Mouse (Mus musculus): ENCODE measurements around the gene 4930558K02Rik. TPM values are rescaled to one million over a fixed set of nuclear protein-coding genes. Genes with fewer than 3 reads are reported as not detected.
A peak's percentile ranks its signal among the peaks of the same experiment; 100 is the strongest.

The 4930558K02Rik gene
- polyA plus RNA-seq, 1 experiment from 2014 or later: not detected

GRCm38 (mm10) chr1:161902692-161903452, 76.6 kb downstream of the 4930558K02Rik start:
- Histone ChIP-seq H3K9me3 (replicated peaks) (no peaks in the 10 kb centered on the region), H3K27ac (replicated peaks) (no peak overlapping the region), H3K4me1 (no peaks in the 10 kb centered on the region), H3K36me3 (no peaks in the 10 kb centered on the region), H3K27me3 (ENCODE audit: low read depth, poor library complexity, severe bottlenecking) (no peaks in the 10 kb centered on the region), H3K4me3 (no peak overlapping the region)
- 85% methylated on average over 9 of the region's 9 CpGs for WGBS
- DNase-seq (ENCODE audit: low spot score): no peak

DNA sequence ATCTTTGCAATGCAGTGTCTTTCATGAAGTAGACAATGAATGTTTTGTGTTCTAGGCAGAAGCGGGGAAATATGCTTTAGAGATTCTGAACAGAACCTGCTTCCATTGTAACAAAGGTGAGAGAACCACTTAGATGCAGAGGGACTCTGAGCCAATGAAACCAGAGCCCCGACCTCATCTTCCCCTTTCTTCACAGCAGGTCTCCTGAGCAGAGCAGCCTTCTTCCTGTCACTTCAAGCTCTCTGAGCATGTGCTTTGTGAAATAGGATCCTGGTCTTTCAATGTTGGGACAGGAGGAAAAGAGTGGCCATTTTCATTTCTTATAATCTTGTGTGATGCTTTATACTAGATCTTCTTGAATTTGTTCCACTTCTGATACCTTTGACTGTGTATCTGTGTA, 79.3 kb downstream of the 4930558K02Rik start:
- 0 out of 2 replicates have a peak, but pooled peaks cover 5% of the 10 kb centered on the region for H3K4me1 ChIP-seq
- no peak overlapping the region for H3K4me3 ChIP-seq
- DNase-seq (ENCODE audit: low spot score): no peak
- H3K27me3 ChIP-seq (ENCODE audit: low read depth, poor library complexity, severe bottlenecking): no peaks in the 10 kb centered on the region
- 59% methylated on average over 2 of the region's 2 CpGs for WGBS
- no peak overlapping the region for H3K27ac ChIP-seq (replicated peaks)
- no peaks in the 10 kb centered on the region for H3K36me3 ChIP-seq
- H3K9me3 ChIP-seq (replicated peaks): no peaks in the 10 kb centered on the region

DNA sequence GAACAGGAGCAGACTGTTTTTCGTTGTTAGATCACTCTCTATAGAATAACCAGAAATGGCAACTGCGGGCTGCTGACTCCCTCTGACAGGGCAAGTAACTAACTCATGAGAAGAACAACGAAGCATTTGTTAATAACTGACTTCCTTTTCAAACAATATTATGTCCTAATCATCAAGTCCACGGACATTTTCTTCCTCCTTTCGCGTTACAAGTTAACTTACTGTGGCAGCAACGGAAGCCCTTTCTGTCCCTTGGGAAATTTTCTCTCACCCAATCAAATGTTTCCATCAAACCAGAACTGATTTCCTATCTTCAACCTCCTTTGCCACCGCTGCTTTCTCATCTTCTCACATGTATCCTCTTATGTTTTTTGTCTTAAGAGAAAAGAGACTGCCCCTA, 82.2 kb downstream of the 4930558K02Rik start:
- no peak for DNase-seq (ENCODE audit: low spot score)
- 89% methylated on average over 8 of the region's 8 CpGs for WGBS
- Histone ChIP-seq H3K27ac (replicated peaks) (no peak overlapping the region), H3K36me3 (no peaks in the 10 kb centered on the region), H3K9me3 (replicated peaks) (no peaks in the 10 kb centered on the region), H3K27me3 (ENCODE audit: low read depth, poor library complexity, severe bottlenecking) (no peaks in the 10 kb centered on the region), H3K4me3 (no peak overlapping the region), H3K4me1 (0 out of 2 replicates have a peak, but pooled peaks cover 5% of the 10 kb centered on the region)

GRCm38 (mm10) chr1:161896130-161896529, 83.3 kb downstream of the 4930558K02Rik start:
- Histone ChIP-seq H3K36me3 (no peaks in the 10 kb centered on the region), H3K4me3 (no peak overlapping the region), H3K27me3 (ENCODE audit: low read depth, poor library complexity, severe bottlenecking) (no peaks in the 10 kb centered on the region), H3K9me3 (replicated peaks) (no peaks in the 10 kb centered on the region), H3K27ac (replicated peaks) (no peak overlapping the region), H3K4me1 (0 out of 2 replicates have a peak, but pooled peaks cover 5% of the 10 kb centered on the region)
- no peak for DNase-seq (ENCODE audit: low spot score)
- 66% methylated on average over 10 of the region's 10 CpGs for WGBS

DNA sequence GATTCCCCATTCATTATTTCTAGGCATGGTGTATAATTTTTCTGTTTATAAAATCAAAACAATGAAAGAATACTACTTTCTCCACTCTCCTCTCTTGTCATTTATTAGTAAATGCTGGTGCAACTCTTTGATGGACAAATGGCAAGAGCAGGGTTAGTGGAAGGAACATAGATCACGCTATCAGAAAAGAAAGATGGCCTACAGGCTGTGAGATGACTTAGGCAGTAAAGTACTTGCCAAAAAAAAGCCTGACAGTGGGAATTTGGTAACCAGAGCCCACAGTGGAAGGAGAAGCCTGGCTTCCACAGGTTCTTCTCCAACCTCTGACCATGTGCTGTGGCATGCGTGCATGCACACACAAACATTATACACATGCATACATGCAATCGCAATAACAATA, 84.4 kb downstream of the 4930558K02Rik start:
- 0 out of 2 replicates have a peak, but pooled peaks cover 5% of the 10 kb centered on the region for H3K4me1 ChIP-seq
- H3K27ac ChIP-seq (replicated peaks): no peak overlapping the region
- no peak for DNase-seq (ENCODE audit: low spot score)
- no peaks in the 10 kb centered on the region for H3K36me3 ChIP-seq
- no peak overlapping the region for H3K4me3 ChIP-seq
- WGBS: 92% methylated on average over 3 of the region's 3 CpGs
- H3K27me3 ChIP-seq (ENCODE audit: low read depth, poor library complexity, severe bottlenecking): no peaks in the 10 kb centered on the region
- H3K9me3 ChIP-seq (replicated peaks): no peaks in the 10 kb centered on the region

DNA sequence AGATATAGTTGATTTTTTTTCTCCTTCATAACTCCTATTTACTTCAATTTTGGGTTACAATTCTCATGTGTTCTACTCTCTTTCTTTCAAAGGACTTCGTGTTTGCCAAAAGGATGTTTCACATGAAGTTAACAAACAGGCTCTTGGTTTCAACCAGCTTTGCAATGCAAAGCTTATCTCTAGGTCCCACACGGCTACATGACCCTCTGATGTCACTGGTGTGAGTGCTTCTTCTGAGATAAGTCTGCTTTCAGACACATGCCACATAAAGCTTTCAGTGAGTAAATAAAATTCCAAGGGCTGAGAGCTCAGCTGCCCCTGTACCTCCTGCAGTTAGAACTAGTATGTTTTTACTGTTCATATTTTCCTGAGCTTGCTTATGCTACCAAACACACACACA, 84.9 kb downstream of the 4930558K02Rik start:
- no peak for DNase-seq (ENCODE audit: low spot score)
- H3K27ac ChIP-seq (replicated peaks): no peak overlapping the region
- H3K4me1 ChIP-seq: 0 out of 2 replicates have a peak, but pooled peaks cover 5% of the 10 kb centered on the region
- no peaks in the 10 kb centered on the region for H3K27me3 ChIP-seq (ENCODE audit: low read depth, poor library complexity, severe bottlenecking)
- H3K36me3 ChIP-seq: no peaks in the 10 kb centered on the region
- H3K9me3 ChIP-seq (replicated peaks): no peaks in the 10 kb centered on the region
- WGBS: 69% methylated on average over 2 of the region's 2 CpGs
- no peak overlapping the region for H3K4me3 ChIP-seq

DNA sequence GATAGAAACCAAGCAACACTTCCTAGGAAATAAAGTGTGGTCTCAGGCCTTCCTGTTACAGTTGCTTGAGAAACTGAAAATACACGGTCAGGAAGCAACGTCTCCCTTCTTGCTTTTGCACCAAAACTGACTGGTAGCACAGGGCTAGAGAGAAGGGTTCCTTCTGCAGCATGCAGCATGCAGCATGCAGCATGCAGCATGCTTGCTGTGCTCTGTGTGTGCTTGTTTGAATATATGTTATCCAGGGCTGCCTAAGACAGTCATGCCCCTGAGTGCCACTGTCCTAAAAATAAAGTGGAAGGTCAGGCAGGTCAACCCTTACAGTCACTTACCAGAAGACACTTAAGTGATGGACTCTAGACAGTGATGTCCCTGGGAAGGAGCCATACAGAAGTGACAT, 85.3 kb downstream of the 4930558K02Rik start:
- H3K4me3 ChIP-seq: no peak overlapping the region
- no peak for DNase-seq (ENCODE audit: low spot score)
- H3K4me1 ChIP-seq: 0 out of 2 replicates have a peak, but pooled peaks cover 5% of the 10 kb centered on the region
- no peaks in the 10 kb centered on the region for H3K9me3 ChIP-seq (replicated peaks)
- H3K27ac ChIP-seq (replicated peaks): 0 out of 2 replicates have a peak overlapping the region, but pooled peaks have one; percentile 23
- no peaks in the 10 kb centered on the region for H3K36me3 ChIP-seq
- H3K27me3 ChIP-seq (ENCODE audit: low read depth, poor library complexity, severe bottlenecking): no peaks in the 10 kb centered on the region
- WGBS: 85% methylated on average over 2 of the region's 2 CpGs

Other genes with a start within 250 kb of the 4930558K02Rik start
- 0.26 TPM in 1 of 2 replicates, not detected in the other for gene Fasl, start 191.1 kb downstream of the 4930558K02Rik start, polyA plus RNA-seq (2016; fragmentation: Nextera tagmentation; extraction: Ambion mirVana)
- 19.0 and 20.8 TPM in 2 replicates for gene Suco, start 103.0 kb downstream of the 4930558K02Rik start, polyA plus RNA-seq (2016; fragmentation: Nextera tagmentation; extraction: Ambion mirVana)
- 24.2 and 29.5 TPM in 2 replicates for gene Pigc, start 10.4 kb downstream of the 4930558K02Rik start, polyA plus RNA-seq (2016; fragmentation: Nextera tagmentation; extraction: Ambion mirVana)

Measured in midbrain, embryonic 10.5 days (tissue).